Mouse (Mus musculus) cerebellum, adult 11-12 months (tissue): Measurements from ENCODE around the gene Eps8l2.

Experiments
- DNase-seq: peaks from one replicate; pipeline ENCODE4 v3.0.0; 2022

The Eps8l2 gene

GRCm38 (mm10) chr7:141411667-141412066 lies 73.0 kb downstream of the Eps8l2 start:
- DNase-seq = no peak
